Mouse (Mus musculus): ENCODE measurements around the gene 1700003H04Rik. TPM values are rescaled to one million over a fixed set of nuclear protein-coding genes. Genes with fewer than 3 reads are reported as not detected.

1700003H04Rik gene
- polyA plus RNA-seq (2015; fragmentation: Nextera tagmentation; extraction: Ambion mirVana): not detected in 2 replicates

- Histone ChIP-seq H3K27ac (replicated peaks) (no peak within 1 kb of the TSS), H3K4me2 (replicated peaks; ENCODE audit: low read depth) (no peak within 1 kb of the TSS), H3K9me3 (ENCODE audit: control insufficient read depth, low read length) (no peaks in the 10 kb centered on the region), H3K27me3 (ENCODE audit: control insufficient read depth, insufficient read depth, low read length) (no peaks in the 10 kb centered on the region), H3K4me3 (ENCODE audit: low read depth, low read length) (no peak within 1 kb of the TSS), H3K36me3 (ENCODE audit: control insufficient read depth, insufficient read depth, low read length) (no peaks in the 10 kb centered on the region), H3K4me1 (replicated peaks; ENCODE audit: control insufficient read depth, insufficient read depth) (no peaks in the 10 kb centered on the region), H3K9ac (ENCODE audit: low read length) (no peak within 1 kb of the TSS)
- TF ChIP-seq EP300 (optimal IDR thresholded peaks at IDR 0.05) (no peak), CTCF (IDR thresholded peaks at IDR 0.05; ENCODE audit: low read depth) (no peak)
- no peak for DNase-seq (ENCODE audit: low spot score)
- ATAC-seq (ENCODE audit: low FRiP score, low TSS enrichment): no peak
These were observed at the start of gene 1700003H04Rik for GRCm38 (mm10) chr3:124581001-124581400. TSS of gene 1700003H04Rik (minus strand) at chr3:124581101.

GRCm38 (mm10) chr3:124623031-124623430 lies 42.1 kb upstream of the 1700003H04Rik start:
- no peak for ATAC-seq (ENCODE audit: low FRiP score, low TSS enrichment)
- no peak for DNase-seq (ENCODE audit: low spot score)
- 69% methylated on average over 3 of the region's 3 CpGs for WGBS

GRCm38 (mm10) chr3:124613287-124613686 lies 32.4 kb upstream of the 1700003H04Rik start:
- ATAC-seq (ENCODE audit: low FRiP score, low TSS enrichment) (no peak), DNase-seq (ENCODE audit: low spot score) (no peak)
- H3K36me3 ChIP-seq (ENCODE audit: control insufficient read depth, insufficient read depth, low read length): no peaks in the 10 kb centered on the region
- H3K27ac ChIP-seq (replicated peaks): no peak overlapping the region
- no peaks in the 10 kb centered on the region for H3K4me1 ChIP-seq (replicated peaks; ENCODE audit: control insufficient read depth, insufficient read depth)
- WGBS: 41% methylated on average over 1 of the region's 1 CpGs
- no peaks in the 10 kb centered on the region for H3K27me3 ChIP-seq (ENCODE audit: control insufficient read depth, insufficient read depth, low read length)
- H3K4me2 ChIP-seq (replicated peaks; ENCODE audit: low read depth): no peak overlapping the region
- no peak for TF ChIP-seq CTCF (IDR thresholded peaks at IDR 0.05; ENCODE audit: low read depth)
- no peak for TF ChIP-seq EP300 (optimal IDR thresholded peaks at IDR 0.05)
- no peak overlapping the region for H3K9ac ChIP-seq (ENCODE audit: low read length)
- H3K4me3 ChIP-seq (ENCODE audit: low read depth, low read length): no peak overlapping the region
- H3K9me3 ChIP-seq (ENCODE audit: control insufficient read depth, low read length): no peaks in the 10 kb centered on the region

More at GRCm38 (mm10) chr3:124623031-124623430, 42.1 kb upstream of the 1700003H04Rik start:
- H3K4me3 ChIP-seq (ENCODE audit: low read depth, low read length): no peak overlapping the region
- no peak overlapping the region for H3K27ac ChIP-seq (replicated peaks)
- H3K4me2 ChIP-seq (replicated peaks; ENCODE audit: low read depth): no peak overlapping the region
- no peak for TF ChIP-seq EP300 (optimal IDR thresholded peaks at IDR 0.05)
- TF ChIP-seq CTCF (IDR thresholded peaks at IDR 0.05; ENCODE audit: low read depth): no peak
- H3K27me3 ChIP-seq (ENCODE audit: control insufficient read depth, insufficient read depth, low read length): no peaks in the 10 kb centered on the region
- H3K9me3 ChIP-seq (ENCODE audit: control insufficient read depth, low read length): no peaks in the 10 kb centered on the region
- H3K4me1 ChIP-seq (replicated peaks; ENCODE audit: control insufficient read depth, insufficient read depth): no peaks in the 10 kb centered on the region
- H3K9ac ChIP-seq (ENCODE audit: low read length): no peak overlapping the region
- H3K36me3 ChIP-seq (ENCODE audit: control insufficient read depth, insufficient read depth, low read length): no peaks in the 10 kb centered on the region

GRCm38 (mm10) chr3:124609956-124610355 lies 29.1 kb upstream of the 1700003H04Rik start:
- H3K36me3 ChIP-seq (ENCODE audit: control insufficient read depth, insufficient read depth, low read length): no peaks in the 10 kb centered on the region
- no peak overlapping the region for H3K4me3 ChIP-seq (ENCODE audit: low read depth, low read length)
- ATAC-seq (ENCODE audit: low FRiP score, low TSS enrichment) (no peak), DNase-seq (ENCODE audit: low spot score) (no peak)
- H3K27me3 ChIP-seq (ENCODE audit: control insufficient read depth, insufficient read depth, low read length): no peaks in the 10 kb centered on the region
- TF ChIP-seq CTCF (IDR thresholded peaks at IDR 0.05; ENCODE audit: low read depth) (no peak), EP300 (optimal IDR thresholded peaks at IDR 0.05) (no peak)
- H3K4me1 ChIP-seq (replicated peaks; ENCODE audit: control insufficient read depth, insufficient read depth): no peaks in the 10 kb centered on the region
- no peak overlapping the region for H3K9ac ChIP-seq (ENCODE audit: low read length)
- no peaks in the 10 kb centered on the region for H3K9me3 ChIP-seq (ENCODE audit: control insufficient read depth, low read length)
- H3K4me2 ChIP-seq (replicated peaks; ENCODE audit: low read depth): no peak overlapping the region
- no peak overlapping the region for H3K27ac ChIP-seq (replicated peaks)

- no peak for DNase-seq (ENCODE audit: low spot score)
- Histone ChIP-seq H3K4me3 (ENCODE audit: low read depth, low read length) (no peak overlapping the region), H3K27ac (replicated peaks) (no peak overlapping the region), H3K9me3 (ENCODE audit: control insufficient read depth, low read length) (no peaks in the 10 kb centered on the region), H3K27me3 (ENCODE audit: control insufficient read depth, insufficient read depth, low read length) (no peaks in the 10 kb centered on the region), H3K36me3 (ENCODE audit: control insufficient read depth, insufficient read depth, low read length) (no peaks in the 10 kb centered on the region), H3K9ac (ENCODE audit: low read length) (no peak overlapping the region), H3K4me1 (replicated peaks; ENCODE audit: control insufficient read depth, insufficient read depth) (no peaks in the 10 kb centered on the region), H3K4me2 (replicated peaks; ENCODE audit: low read depth) (no peak overlapping the region)
- no peak for TF ChIP-seq EP300 (optimal IDR thresholded peaks at IDR 0.05)
- no peak for TF ChIP-seq CTCF (IDR thresholded peaks at IDR 0.05; ENCODE audit: low read depth)
- ATAC-seq (ENCODE audit: low FRiP score, low TSS enrichment): no peak
These were observed 25.2 kb upstream of the 1700003H04Rik start for GRCm38 (mm10) chr3:124606021-124606517.

- H3K27ac ChIP-seq (replicated peaks): no peak overlapping the region
- H3K9me3 ChIP-seq (ENCODE audit: control insufficient read depth, low read length): no peaks in the 10 kb centered on the region
- H3K9ac ChIP-seq (ENCODE audit: low read length): no peak overlapping the region
- no peaks in the 10 kb centered on the region for H3K36me3 ChIP-seq (ENCODE audit: control insufficient read depth, insufficient read depth, low read length)
- H3K4me1 ChIP-seq (replicated peaks; ENCODE audit: control insufficient read depth, insufficient read depth): no peaks in the 10 kb centered on the region
- H3K4me3 ChIP-seq (ENCODE audit: low read depth, low read length): no peak overlapping the region
- WGBS: 86% methylated on average over 1 of the region's 1 CpGs
- no peak for DNase-seq (ENCODE audit: low spot score)
- no peak for ATAC-seq (ENCODE audit: low FRiP score, low TSS enrichment)
- no peaks in the 10 kb centered on the region for H3K27me3 ChIP-seq (ENCODE audit: control insufficient read depth, insufficient read depth, low read length)
- H3K4me2 ChIP-seq (replicated peaks; ENCODE audit: low read depth): no peak overlapping the region
- TF ChIP-seq EP300 (optimal IDR thresholded peaks at IDR 0.05): no peak
- no peak for TF ChIP-seq CTCF (IDR thresholded peaks at IDR 0.05; ENCODE audit: low read depth)
These were observed 24.6 kb upstream of the 1700003H04Rik start for GRCm38 (mm10) chr3:124605518-124605917.
